Mouse (Mus musculus) brain, embryonic 14.5 days (tissue): ENCODE results near the gene Asna1.

Experiments
- CTCF ChIP-seq: fragments of 200-500 bp; IDR thresholded peaks from 2 replicates; pipeline ENCODE4 v1.5.1; 2012; ENCODE audit warnings: inconsistent platforms, mild to moderate bottlenecking, moderate library complexity, borderline replicate concordance; ENCODE audit not compliant: insufficient read depth, insufficient read length; ENCODE audit errors: extremely low read depth
- POLR2A ChIP-seq: fragments of 200-500 bp; IDR thresholded peaks from 2 replicates; pipeline ENCODE4 v1.6.1; 2012; ENCODE audit warnings: mild to moderate bottlenecking, inconsistent platforms, borderline replicate concordance; ENCODE audit not compliant: poor library complexity, insufficient read depth, insufficient read length, severe bottlenecking; ENCODE audit errors: extremely low read depth

GRCm38 (mm10) chr8:85037681-85038531 is 12.8 kb upstream of the Asna1 start:
- TF ChIP-seq CTCF, result no peak
- TF ChIP-seq POLR2A, result no peak
